Mouse (Mus musculus) common myeloid progenitor, adult 5-6 weeks (primary cell): ENCODE measurements around the gene Slco6c1. TPM values are rescaled to one million over a fixed set of nuclear protein-coding genes. Genes with fewer than 3 reads are reported as not detected.

Experiments
- ATAC-seq: replicated peaks from 2 replicates; pipeline ENCODE4 v1.8.0; 2016; ENCODE audit warnings: low read depth, mild to moderate bottlenecking, moderate TSS enrichment, inconsistent platforms; ENCODE audit not compliant: poor library complexity, severe bottlenecking
- total RNA-seq: library from RNA; stranded (forward); fragments of 200-1000, 187-1606 nt; gene quantifications from 2 replicates; pipeline ENCODE4 v1.2.3, GENCODE M21; 2017

Slco6c1 gene
- total RNA-seq = not detected in 2 replicates

DNA sequence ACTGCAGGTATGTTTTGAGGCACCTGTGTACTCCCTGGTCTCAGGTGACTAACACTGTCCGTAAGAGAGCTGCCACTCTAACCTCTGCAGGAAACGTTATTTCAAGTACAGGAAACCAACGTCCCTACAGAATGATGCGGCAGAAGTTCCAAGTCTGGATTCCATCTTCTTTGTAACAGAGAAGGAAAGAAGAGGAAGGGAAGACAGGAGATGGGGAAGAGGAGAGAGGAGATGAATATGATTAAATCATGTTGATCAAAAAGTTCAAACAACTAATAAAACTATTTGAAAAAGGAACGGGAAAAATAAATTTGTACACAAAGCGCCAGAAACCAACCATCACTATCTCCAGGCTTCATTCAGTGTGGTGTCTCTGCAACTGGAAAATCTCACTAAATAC, at the start of gene Slco6c1:
Gene Slco6c1 (minus strand): TSS at position 101 of the 400 bp plus-strand sequence.
- ATAC-seq = no peak

DNA sequence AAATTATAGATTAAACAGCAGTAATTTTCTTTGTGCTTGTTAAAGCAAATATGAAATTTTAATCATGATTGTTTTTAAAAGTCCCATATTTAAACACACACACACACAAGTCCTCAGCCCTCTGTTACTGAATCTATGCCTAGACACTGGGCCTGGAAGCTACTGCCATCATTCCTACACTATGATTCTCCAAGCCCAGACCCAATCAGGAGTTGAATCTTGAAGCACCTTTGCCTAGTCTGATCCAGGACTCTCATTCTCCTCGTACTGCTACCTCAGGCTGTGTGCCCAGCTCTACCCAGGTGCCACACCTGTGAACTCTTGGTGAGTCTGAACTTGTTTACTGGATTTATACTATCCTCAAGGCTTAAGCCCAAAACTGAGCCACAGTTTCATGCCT, 89.1 kb downstream of the Slco6c1 start:
- ATAC-seq = no peak

DNA sequence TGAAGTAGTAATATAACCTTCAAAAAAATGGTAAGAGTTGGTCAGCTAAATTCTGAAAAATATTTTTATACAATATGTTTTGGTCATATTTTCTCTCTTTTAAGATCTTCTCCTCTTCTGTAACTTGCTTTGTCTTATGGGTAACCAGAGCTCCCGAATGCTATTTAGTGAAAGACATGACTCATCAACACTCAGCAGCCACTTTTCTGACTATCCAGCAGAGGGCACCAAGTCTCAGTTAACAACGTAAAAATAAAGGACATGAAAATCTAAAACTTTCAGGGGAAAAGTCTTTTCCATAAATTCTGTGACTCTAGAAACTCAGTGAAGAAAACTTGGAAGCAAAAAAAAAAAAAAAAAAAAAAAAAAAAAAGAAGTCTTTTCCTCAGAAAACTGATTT, 89.6 kb downstream of the Slco6c1 start:
- peak; percentile 81 for ATAC-seq

DNA sequence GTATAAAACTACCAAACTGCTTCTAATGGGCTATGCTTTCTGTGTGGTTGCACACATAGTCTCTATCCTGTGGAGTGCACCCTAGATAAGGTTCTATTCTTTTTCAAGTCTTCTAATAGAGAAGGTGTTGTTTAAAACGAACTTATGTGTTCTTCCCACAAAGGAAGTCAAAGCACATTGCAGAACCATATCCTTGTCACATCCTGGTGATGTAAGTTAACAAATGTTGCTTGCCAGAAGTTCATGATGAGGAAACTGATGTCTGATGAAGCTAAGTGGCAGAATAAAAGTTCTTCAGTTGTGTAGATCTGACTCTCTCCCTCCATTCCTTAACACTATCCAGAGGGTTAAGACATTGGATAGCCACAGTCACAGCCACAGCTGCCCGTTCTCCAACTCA, 90.1 kb downstream of the Slco6c1 start:
- ATAC-seq = no peak

GRCm38 (mm10) chr1:97021388-97021787, 106.7 kb downstream of the Slco6c1 start:
- no peak for ATAC-seq

DNA sequence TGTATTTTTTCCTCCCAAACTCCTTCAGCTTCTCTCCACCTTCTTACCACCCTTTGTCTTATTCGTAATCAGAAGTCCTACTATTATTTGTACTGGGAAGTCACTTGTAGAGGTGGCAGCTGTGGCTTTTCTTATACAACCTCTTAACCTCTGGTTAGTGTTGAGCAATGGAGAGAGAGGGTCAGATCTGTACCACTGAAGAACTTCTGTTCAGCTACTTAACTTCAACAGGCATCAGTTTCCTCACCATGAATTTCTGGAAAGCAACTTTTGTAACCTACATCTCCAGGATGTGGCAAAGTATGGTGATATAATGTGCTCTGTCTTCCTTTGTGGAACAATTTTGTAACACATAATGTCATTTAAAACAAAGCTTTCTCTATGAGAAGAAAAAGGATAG, 108.7 kb downstream of the Slco6c1 start:
- ATAC-seq = no peak

- ATAC-seq = peak; percentile 76; the same call in 1 of the 2 replicates
Observed at GRCm38 (mm10) chr1:97018978-97019377, 109.1 kb downstream of the Slco6c1 start.
